Mouse (Mus musculus): ENCODE data around the gene Med18.

DNA sequence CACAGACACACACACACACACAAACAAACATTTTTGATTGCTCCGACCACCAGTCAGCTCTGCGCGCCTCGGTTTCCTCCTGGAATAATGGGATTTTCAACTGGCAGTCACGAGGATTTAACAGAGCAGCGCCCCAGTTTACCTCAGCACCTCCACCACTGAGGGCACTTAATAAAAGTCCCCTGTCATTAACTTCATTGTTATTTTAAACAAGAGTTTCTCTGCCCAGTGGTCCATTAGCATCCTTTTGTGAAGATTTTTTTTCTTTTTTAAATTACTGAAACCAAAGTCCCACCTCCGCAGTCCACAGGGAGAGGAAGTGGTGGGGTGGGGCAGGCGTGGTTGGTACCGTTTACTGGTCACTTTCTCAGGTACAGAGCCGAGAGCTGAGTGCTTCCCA lies 42.1 kb upstream of the Med18 start:
- TF ChIP-seq CTCF (IDR thresholded peaks at IDR 0.05; ENCODE audit: control insufficient read depth, insufficient read depth, insufficient replicate concordance, low read depth, low read length) (no peak), POLR2A (IDR thresholded peaks at IDR 0.05; ENCODE audit: control insufficient read depth, low read depth, low read length) (no peak)
